Mouse (Mus musculus) lung, postnatal 4 days (tissue): Measurements from ENCODE around the gene Mettl7a1.
A peak's percentile ranks its signal among the peaks of the same experiment; 100 is the strongest.
"Not testable (repeated sequence)": the region's sequence is repeated elsewhere in the genome, so short reads cannot be mapped to it uniquely, and the experiment has no call there.

ENCODE experiments used
- DNase-seq, 2 experiments: peaks; one replicate each; pipeline ENCODE4 v3.0.0; 2021

Mettl7a1 gene

DNA sequence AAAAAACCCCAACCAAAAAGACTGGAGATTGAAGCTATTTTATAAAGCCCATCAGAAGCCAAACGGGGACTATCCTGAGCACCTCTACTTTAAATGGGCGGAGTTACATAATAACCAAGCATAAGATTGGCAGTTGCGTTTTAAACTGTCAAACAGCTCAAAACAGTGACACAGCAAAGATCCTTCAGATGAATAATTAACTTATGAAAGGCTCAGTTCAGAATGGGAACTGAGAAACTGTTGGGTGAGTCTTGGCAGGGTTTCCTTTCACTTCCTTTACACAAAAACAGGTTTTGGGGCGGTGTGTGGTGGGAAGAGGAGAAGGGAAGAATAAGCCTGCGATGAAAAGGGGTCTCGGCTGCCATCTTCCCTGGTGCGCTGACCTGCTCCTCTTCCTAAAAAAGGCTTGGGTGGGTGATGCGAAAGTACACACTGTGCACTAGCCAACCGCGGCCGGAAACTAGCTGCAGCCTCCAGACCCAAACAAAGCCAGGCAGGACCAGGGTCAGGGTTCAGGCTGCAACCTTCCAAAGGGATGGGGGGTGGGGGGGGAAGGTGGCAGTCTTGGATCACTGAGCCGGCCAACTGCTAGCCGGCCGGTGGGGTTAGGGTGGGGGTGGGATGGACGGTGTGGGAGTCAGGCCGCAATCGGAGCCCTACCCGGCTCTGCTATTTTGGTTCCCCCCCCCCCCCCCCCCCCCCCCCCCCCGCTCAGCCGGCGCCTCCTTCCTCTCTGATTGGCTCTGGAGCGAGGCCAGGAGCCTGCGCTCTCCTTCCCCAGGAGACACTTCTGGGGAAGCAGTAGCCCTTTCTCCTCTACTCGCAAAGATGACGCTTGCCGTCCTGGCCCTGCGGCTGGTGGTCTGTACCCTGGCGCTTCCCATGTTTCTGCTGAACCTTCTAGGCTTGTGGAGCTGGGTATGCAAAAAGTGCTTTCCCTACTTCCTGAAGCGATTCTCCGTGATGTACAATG lies at the start of gene Mettl7a1:
Gene Mettl7a1, plus strand, starts transcription at position 122 of the 973 bp plus-strand sequence.
- DNase-seq: peak; percentile 85 to 92

DNA sequence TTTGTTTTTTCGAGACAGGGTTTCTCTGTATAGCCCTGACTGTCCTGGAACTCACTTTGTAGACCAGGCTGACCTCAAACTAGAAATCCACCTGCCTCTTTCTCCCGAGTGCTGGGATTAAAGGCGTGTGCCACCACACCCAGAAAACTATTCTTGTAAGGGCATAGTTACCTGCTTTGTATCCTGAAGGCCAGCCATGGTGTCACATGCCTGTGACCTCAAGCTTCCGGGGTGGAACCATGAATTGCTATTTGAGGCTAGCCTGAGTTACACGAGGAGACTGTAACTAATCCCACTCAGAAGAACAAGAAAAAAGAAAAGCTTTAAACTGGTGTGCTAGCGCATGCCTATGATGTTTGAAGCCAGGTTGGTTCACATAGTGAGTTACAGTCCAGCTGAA lies 47.6 kb upstream of the Mettl7a1 start:
- no peak for DNase-seq

DNA sequence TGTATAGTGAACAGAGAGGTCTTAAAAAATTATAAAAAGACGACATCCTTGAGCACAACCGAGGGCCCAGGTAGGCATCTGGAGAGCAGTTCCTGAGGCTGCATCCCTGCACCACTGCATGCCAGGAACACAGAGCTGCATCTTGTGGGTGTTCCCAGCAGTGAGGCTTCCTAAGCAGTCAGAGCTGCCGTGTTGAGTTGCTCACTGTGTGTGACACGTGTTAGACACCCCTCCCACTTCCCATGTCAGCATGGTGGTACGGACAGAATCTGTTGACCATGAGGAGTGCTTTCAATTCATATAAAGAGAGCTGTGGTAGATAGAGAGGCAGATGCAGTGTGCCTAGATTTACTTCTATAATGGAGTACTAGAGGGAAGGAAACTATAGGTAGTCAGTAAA lies 46.6 kb upstream of the Mettl7a1 start:
- no peak for DNase-seq

DNA sequence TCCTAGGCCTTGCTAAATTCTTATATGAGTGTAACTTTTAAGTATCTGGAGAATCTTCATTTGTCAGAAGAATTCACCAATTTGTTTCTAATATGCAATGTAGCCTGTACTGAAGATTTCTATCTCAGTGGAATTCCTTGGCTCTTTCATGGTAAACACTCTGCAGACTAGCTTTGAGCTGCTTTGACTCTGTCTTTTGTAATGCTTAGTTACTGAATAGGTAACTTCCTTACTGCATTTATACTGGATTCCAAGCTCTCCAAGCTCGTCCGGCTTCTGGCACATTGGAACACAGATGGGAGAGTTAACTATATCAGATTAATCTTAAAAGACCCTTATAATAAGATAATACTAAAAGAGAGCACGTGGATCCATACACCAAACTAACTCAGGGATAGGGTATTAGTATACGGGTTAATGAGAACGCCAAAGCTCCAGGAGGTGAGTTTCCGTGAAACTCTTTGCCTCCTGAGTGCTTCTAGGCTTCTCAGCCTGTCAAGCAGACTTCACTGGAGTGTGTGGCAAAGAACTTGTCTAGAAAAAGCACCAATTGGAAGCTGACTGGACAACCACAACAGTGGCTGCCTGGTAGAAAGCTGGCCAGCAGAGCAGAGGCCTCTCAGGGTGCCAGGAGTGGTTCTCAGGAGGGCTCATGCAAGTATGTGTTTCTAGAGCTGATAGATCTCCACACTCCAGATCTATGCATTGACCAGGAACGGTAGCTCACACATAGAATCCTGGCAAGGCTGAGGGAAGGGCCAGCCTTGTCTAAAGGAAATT lies 45.1 kb upstream of the Mettl7a1 start:
- DNase-seq: peak in 1 of 2 experiments; percentile 58

DNA sequence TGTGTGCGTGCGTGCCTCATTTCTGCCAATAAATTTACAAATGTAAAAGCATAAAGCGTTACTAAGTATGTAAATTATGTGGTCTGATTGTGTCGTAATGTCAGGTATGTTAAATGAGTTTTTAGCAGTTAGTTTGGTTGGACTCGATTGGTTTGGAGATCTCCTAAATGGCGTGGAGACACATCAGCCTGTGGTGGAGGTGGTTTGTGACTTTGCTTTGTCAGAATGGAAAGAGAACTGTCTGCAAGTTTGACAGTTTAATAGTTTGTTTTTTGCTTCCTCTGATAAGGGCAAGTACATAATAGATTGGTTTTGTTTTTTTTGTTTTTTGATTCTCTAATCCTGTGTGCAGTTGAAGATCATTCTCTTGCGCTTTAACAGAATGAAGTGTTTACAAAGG lies 43.6 kb upstream of the Mettl7a1 start:
- not testable (repeated sequence) for DNase-seq

DNA sequence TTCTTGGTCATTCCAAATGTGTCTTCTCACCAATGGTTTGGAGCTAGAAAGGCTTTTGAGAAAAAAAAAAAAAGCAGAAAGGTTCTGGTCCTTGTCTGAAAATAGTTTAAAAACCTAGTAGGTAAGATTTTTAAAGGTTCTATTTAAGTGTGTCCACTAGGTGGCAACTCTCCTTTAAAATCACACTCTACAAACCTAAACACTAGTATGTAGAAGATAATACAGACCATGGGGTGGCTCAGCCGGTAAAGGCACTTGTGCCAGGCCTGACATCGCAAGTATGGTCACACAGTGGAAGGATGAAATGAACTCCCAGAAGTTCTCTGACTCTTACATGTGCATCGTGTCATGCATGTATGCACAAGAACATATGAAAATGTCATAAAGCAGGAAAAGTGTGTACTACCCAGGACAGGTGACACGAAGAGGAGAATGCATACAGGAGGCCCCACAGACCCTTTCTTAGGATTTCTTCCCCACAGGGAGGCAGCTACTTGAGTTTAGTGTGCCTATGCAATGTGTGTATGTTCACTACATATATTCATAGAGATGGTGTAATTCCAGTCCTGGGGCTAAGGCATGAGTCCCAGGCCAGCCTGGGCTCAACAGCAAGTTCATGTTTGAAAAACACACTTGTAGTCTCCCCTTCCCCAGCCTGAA lies 40.6 kb upstream of the Mettl7a1 start:
- no peak for DNase-seq

DNA sequence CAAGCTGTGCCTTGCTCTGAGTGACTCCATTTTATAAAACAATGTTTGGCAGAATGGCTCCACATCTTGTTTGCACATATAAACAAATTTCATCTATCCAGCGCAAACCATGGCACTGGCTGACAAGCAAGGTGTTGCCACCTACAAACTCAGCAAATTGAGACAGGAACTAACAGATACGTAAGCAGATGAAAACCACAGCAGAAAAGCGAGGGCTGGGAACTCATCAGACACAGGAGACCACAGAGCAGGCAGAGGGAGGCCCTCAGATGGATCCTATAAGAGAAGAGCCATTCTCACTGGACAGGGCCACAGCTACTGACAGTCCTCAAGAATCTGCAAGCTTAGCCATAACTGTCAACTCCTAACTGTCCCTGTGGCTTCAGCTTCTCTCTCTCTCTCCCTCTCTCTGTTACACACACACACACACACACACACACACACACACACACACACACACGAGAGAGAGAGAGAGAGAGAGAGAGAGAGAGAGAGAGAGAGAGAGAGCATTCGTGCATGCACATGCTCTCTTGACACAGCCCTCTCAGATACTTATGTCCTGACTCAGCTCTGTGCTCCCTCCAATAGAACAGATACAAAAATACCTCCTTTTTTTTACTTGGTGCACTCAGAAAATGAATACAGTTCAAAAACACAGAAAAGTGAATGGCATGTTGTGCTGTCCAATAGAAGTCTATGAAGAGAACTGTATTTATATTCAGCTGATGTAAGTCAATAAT lies 38.2 kb upstream of the Mettl7a1 start:
- no peak for DNase-seq

DNA sequence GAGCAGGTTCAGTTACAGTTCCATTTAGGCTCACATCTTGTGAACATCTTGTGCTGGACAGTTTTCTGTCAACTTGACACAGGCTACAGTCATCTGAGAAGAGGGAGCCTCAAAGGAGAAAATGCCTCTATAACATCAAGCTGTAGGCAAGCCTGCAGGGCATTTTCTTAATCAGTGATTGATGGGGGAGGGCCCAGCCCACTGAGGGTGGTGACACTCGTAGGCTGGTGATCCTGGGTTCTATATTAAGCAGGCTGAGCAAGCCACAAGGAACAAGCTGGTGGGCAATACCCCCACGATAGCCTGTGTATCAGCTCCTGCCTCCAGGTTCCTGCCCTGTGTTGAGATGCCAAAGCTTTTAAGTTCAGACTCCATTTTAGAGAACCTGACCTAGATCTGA lies 35.0 kb upstream of the Mettl7a1 start:
- no peak for DNase-seq

DNA sequence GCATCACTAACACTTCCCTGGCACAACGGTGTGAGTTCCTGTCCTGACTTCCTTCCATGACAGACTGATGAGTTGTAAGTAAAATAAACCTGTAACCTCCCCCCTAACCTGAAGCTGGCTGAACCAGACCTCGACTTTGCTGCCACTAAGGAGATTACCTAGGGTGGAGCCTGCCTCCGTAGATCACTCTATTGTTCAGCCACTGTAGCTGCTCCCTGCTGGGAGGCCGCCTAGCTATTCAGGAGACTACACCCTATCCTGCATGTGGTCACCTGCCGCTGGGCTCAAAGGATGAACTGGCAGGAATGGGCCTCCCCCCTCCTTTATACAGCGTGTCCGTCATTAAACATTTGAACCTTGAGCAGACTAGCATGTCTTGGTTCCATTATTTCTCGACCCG lies 34.2 kb upstream of the Mettl7a1 start:
- DNase-seq: no peak

DNA sequence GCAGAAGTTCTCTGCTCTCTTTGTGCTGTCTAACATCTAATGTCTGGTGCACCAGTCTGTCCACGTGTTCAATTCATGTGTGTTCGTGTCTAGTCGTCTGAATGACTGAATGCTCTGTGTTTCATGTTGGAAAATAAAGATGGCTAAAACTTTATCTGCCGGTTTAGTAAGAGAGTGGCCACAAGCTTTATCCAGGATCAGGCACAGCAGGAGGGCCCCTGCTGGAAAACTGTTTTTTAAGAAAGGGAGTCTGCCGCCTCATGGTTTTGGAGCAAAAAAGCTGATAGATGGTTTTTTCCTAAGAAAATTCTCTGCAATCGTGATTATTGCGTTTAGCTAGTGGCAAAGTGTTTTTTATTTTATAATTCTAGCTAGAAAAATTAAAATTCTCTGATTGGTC lies 33.3 kb upstream of the Mettl7a1 start:
- DNase-seq: not testable (repeated sequence)

DNA sequence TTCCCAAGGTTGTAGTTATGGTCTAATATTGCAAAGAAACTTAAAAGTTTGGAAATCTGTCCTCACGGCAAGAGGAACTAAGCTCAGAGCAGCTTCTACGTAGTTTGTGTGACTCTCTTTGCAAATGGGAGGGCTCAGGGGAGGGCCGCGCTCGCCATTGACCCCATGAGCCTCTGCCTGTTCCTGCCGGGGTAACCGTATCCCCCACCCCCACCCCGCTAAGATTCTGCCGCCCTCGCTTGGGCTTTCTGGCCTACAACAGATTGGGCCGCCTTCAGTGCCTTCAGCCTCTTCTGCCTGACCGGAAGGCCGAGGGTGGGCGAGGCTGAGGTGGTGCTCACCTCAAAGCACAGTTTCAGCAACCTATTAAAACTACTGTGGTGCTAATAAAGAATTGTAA lies 32.5 kb upstream of the Mettl7a1 start:
- no peak for DNase-seq

DNA sequence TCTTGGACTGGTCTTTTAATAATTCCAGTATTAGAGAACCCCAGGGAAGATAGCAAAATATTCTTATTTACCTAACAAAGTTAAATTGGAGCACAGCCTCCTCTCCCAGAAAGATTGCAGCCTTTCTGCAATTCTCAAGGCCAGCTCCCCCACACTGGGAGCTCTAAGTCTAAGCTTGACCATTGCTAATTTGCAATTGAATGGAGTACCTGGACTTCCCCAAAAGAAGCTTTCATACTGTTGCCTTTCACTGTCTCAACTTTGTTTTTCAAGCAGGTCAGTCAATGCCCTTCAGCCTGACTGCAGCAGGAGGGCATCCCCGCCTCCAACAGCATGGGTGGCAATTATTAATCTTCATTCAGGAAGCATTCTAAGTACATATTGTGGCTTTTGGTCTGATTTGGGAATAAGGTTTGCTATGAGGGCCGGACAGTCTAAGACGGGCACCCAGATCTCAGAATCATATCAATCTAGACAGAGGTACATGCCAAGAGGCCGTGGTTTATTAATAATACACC lies 30.1 kb upstream of the Mettl7a1 start:
- not testable (repeated sequence) for DNase-seq

DNA sequence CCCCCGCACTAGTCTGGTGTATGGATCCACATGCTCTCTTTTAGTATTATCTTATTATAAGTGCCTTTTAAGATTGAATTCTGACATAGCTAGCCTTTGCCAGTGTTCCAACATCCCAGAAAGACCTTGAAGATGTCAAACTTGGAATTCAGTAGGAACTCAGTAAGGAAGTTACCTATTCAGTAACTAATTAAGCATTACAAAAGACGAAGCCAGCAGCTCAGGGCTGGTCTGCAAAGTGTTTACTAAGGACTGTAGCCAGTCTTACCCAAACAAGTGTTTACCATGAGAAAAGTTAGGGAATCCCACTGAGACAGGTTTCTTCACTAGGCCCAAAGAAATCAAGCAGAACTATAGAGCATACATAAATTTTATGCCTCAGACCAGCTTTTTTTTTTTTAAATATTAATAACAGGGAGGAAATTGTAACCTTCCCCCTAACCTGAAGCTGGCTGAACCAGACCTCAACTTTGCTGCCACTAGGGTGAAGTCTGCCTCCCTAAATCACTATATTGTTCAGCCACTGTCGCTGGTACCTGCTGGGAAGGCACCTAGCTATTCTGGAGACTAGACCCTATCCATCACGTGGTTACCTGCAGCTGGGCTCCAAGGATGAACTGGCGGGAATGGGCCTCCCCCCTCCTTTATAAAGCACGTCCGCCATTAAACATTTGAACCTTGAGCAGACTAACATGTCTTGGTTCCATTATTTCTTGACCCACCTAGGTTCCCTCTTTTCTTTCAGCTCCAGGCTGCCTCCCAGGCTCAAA lies 29.0 kb upstream of the Mettl7a1 start:
- DNase-seq: no peak

DNA sequence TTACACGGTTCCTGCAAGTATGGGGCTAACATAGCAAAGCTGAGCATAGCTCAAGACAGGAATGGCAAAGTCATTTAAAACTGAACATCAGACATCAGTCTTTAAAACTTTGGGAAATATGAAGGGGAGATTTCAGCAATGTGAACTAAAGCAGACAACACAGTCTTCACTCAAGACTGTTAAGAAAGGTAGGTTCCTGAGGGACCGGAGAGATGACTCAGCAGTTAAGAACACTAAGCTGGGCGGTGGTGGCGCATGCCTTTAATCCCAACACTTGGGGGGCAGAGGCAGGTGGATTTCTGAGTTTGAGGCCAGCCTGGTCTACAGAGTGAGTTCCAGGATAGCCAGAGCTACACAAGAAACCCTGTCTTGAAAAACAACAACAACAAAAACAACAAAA lies 27.5 kb upstream of the Mettl7a1 start:
- DNase-seq: no peak

DNA sequence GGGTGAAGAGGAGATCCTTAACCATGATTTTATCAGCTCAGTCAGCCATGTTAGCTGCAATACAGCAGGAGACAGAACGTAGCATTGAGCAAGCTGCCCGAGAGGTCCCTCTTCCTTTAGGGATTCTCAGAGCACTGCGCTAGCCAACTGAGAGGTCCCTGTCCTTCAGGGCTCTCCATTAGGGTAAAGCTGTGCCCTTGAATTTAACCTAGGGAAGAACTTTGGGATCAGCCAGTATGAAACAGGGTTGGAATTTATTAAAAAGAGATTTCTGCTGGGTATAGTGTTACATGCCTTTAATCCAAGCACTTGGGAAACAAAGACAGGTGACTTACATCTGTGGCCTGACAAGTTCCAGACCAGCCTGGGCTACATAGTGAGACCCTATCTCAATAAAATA lies 26.4 kb upstream of the Mettl7a1 start:
- DNase-seq: no peak

DNA sequence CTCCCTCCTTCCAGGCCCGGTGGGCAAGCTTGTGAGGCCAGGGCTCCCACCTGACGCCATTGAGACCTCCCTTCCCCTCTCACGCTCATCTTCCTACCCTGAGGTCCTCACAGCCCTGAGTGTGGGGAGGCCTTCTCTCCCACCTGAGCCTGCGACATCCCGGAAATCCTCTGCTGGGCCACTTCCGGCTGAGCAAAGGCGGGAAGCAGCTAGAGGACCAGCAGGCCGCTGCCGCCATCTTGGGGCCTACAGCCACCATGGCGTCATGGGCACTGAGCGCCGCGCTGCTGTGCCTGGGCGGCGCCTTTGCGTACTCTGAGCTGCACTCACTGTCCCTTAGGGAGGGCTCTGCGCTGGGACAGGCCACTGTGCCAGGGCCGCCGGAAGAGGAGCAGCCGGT lies 23.3 kb upstream of the Mettl7a1 start, which contains the start of gene Tmprss12:
Gene Tmprss12, plus strand, starts transcription at position 212 of the 400 bp plus-strand sequence.
- no peak for DNase-seq

DNA sequence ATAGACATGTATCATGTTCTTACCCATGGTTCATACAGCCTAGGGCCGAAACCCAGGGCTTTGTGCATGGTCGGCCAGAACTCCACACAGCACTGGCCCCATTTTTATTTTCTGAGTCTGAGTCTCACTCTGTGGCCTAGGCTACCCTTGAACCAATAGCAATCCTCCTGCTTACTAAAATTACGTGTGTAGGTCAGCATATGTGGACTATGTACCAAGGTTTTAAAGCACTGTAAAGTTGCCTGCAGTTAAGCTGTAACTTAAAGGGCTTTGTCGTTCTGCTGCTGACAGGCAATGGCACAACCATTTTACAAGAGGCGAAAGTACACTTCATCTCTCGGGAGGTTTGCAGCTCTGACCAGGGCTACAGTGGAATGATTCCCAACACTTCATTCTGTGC lies 15.0 kb upstream of the Mettl7a1 start:
- DNase-seq: no peak

DNA sequence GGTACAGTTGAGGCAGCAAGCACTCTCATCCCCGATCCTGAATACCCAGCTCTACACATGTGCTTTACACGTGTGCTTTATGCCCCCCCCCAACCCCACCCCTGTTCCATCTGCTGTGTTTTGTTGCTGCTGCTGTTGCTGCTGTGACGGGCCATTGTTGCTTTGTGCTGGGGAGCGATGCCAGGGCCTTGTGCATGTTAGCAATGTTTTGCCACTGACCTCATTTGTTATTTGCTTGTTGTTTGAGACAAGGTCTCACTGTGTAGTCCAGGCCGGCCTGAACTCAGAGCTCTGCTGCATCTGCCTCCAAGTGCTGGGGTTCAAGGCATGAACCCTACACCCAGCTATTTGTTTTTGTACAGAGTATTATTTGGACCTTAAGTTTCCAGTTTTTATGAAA lies 13.1 kb upstream of the Mettl7a1 start:
- no peak for DNase-seq

DNA sequence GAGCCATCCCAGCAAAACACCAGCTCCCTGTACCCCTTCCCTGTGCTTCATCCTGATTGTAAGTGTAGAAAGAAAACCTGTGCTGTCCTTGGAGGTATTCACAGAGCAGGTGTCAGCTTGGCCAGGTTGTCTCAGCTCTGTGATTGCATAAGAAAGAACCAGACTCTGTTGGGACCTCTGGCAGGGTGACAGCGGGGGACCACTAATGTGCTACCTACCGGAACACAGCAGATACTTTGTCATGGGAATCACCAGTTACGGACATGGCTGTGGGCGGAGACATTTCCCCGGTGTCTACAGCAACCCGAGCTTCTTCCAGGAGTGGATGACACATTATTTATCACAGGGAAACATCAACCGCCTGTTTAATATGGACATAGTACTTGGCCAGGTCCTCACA lies 11.6 kb upstream of the Mettl7a1 start:
- no peak for DNase-seq

DNA sequence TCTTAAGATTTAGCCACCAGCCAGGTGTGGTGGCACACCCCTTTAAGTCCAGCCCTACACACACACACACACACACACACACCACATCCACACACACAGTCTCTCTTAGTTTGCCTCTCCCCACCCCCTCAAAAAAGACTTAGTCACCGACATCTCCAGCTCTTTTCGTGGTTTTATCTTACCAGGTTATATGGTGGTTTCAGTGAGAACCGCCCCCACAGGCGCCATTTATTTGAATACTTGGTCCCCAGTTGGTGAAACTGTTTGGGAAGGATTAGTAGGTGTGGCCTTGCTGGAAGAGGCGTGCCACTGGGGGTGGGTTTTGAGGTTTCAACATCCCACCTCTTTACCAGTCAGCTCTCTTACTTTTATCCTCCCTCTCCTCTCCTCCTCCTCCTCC lies 6.1 kb upstream of the Mettl7a1 start:
- no peak for DNase-seq

DNA sequence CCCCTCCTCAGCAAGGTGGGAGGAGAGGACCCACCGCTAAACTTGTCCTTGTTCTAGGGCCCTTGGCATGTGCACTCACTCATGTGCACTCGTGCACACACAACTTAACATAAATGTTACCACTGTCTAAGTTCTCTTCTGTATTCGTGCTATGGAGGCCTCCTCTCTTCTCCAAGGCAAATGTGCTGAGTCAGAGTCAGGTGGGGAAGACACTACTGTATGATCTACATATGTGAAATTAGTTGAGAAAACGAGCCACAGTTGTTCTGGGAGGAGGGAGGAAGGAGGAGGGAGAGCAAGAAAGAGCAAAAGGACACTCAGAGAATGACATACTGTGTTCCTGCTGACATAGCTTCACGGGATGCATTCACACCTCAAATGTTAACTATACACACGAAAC lies 3.4 kb upstream of the Mettl7a1 start:
- DNase-seq: no peak

DNA sequence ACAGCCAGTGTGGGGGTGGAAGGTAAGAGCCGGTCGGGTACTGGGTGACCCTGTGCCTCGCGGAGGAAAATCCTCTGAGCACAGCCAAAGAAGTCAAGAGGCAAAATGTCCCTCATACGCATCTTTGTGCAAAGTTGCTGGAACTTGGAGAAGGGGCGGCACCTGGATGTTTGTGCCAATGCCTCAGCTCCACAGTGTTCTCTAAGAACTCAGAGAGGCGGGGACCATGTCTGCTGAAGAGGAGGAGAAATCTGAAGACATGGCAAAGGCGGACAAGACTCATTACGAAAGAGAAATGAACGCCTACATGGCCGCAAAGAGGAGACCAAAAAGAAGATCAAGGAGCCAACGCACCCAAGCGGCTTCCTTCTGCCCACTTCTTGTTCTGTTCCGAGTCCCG lies 2.4 kb upstream of the Mettl7a1 start:
- no peak for DNase-seq
